Mouse (Mus musculus) embryonic facial prominence, embryonic 10.5 days (tissue): ENCODE data around the gene Emc1. TPM values are rescaled to one million over a fixed set of nuclear protein-coding genes. Genes with fewer than 3 reads are reported as not detected.

ENCODE experiments used
- DNase-seq: peaks from one replicate; pipeline ENCODE4 v3.0.0-alpha.2; 2017; ENCODE audit warnings: low spot score
- H3K27ac ChIP-seq: fragments of 300-500 bp; sonication (generic); replicated peaks from 2 replicates; pipeline ENCODE4 v1.5.1; 2016; ENCODE audit warnings: mild to moderate bottlenecking
- H3K27me3 ChIP-seq: fragments of 300-500 bp; sonication (generic); replicated peaks from 2 replicates; pipeline ENCODE4 v1.6.1; 2016; ENCODE audit warnings: low read depth, mild to moderate bottlenecking; ENCODE audit not compliant: poor library complexity, severe bottlenecking
- H3K36me3 ChIP-seq: fragments of 300-500 bp; sonication (generic); replicated peaks from 2 replicates; pipeline ENCODE4 v1.6.1; 2016; ENCODE audit warnings: mild to moderate bottlenecking, moderate library complexity
- H3K4me1 ChIP-seq: fragments of 300-500 bp; sonication (generic); 2 replicates; pipeline ENCODE4 v1.6.1; 2016
- H3K4me3 ChIP-seq: fragments of 300-500 bp; sonication (generic); 2 replicates; pipeline ENCODE4 v1.5.1; 2016; ENCODE audit warnings: mild to moderate bottlenecking, moderate library complexity
- H3K9me3 ChIP-seq: fragments of 300-500 bp; sonication (generic); 2 replicates; pipeline ENCODE4 v1.6.1; 2016; ENCODE audit warnings: mild to moderate bottlenecking
- WGBS: fragments of 180-500 bp; shearing (Covaris S2); methylation state at CpG from one replicate; pipeline ENCODE4 v1.1.7; 2016; 5-methylcytosine and 5-hydroxymethylcytosine counted together
- polyA plus RNA-seq: library from polyadenylated mRNA; unstranded; fragments of >200 nt; fragmentation: Nextera tagmentation; extraction: Ambion mirVana; gene quantifications from 2 replicates; pipeline ENCODE4 v1.2.1, GENCODE M21; 2016

Emc1 gene
- polyA plus RNA-seq, 1 experiment from 2014 or later, result 30.3 TPM

DNA sequence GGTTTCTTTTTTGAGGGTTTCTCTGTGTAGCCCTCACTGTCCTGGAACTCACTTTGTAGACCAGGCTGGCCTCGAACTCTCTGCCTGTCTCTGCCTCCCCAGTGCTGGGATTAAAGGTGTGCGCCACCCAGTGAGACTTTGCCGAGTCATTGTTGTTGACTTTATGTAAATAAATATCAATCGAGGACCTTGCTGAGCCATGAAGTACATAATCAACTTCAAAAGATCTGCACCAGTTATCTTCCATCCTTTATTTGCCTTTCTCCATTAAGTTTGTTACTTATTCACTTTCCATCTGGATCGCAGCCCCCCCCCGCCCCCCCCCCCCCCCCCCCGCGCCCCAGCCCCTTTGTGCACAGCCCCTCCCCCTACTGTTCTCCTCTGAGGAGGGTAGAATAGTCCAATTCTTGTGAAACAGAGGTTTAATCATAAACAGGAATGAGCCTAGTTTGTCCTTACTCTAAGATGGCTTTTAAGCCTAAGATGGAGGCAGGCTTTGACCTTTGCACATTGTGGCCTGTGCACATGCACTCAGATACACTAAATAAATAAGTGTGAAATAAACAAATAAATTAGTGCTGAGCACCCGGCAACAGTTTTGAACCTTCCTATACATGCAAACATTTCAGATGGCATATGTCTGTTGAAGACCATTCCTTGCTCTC, 17.6 kb upstream of the Emc1 start:
- Histone ChIP-seq H3K4me1 (peaks cover 12% of the 10 kb centered on the region; the same call in 1 of the 2 replicates), H3K27ac (no peak overlapping the region), H3K27me3 (peaks cover 35% of the 10 kb centered on the region), H3K36me3 (no peaks in the 10 kb centered on the region), H3K9me3 (no peaks in the 10 kb centered on the region), H3K4me3 (no peak overlapping the region)
- 60% methylated on average over 9 of the region's 9 CpGs for WGBS
- no peak for DNase-seq

DNA sequence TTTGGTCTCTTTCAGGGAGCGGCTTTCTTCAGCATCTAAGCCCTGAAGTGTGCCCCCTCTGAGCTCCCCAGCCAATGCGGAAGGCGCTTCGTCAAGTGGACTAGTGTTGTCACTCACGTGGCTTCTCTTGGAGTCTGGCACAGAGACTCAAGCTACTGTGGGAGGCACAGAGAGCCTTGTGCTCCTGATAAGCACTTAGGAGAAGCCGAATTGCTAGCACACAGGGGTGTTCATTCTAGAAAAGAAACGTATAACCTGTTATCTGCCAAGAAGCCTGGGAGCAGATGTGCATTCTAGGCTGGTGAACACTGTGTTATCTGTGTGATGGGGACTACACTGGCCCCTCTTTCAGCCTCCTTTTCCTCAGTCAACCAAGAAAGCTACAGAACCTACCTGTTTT, 16.9 kb upstream of the Emc1 start:
- Histone ChIP-seq H3K9me3 (no peaks in the 10 kb centered on the region), H3K27ac (no peak overlapping the region), H3K36me3 (no peaks in the 10 kb centered on the region), H3K27me3 (peaks cover 35% of the 10 kb centered on the region), H3K4me3 (no peak overlapping the region), H3K4me1 (peaks cover 12% of the 10 kb centered on the region; the same call in 1 of the 2 replicates)
- DNase-seq, result no peak
- WGBS, result 66% methylated on average over 7 of the region's 7 CpGs

DNA sequence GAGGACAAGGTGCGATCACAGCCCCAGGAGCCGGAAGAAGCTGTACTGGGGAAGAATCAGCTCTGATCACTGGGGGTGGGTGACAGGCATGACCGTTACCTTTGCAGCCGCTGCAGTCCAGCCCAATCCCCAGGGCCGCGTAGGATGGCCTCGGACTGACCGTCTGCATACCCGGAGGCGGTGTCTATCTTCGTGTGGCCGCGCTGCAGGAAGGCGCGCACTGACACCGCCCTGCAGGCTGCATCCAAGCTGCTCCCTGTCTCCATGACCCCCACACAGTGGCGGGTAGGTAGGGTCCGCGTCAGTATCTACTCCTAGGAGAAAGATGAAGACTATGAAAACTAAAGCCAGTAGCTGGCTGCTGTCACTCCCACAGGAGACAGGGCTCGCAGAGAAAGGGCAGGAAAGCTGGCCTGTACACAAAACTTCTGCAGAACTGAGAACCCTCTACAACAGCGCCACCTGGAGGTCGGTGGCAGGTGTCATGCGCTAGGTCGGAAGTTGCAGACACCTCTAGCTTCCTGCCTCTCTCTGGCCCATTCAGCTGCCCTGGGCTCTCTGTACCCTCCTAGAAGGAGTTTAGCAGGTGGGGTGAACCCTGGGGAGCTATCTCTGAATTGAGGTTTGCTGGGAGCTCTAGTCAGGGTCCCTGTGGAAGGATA, 15.4 kb upstream of the Emc1 start:
- DNase-seq, result peak; percentile 84
- no peaks in the 10 kb centered on the region for H3K9me3 ChIP-seq
- H3K27me3 ChIP-seq, result peaks cover 33% of the 10 kb centered on the region
- H3K27ac ChIP-seq, result no peak overlapping the region; the same call in 1 of the 2 replicates
- H3K4me3 ChIP-seq, result peak overlapping the region; percentile 42
- H3K4me1 ChIP-seq, result peaks cover 7% of the 10 kb centered on the region; the same call in 1 of the 2 replicates
- H3K36me3 ChIP-seq, result no peaks in the 10 kb centered on the region
- 27% methylated on average over 24 of the region's 24 CpGs for WGBS

DNA sequence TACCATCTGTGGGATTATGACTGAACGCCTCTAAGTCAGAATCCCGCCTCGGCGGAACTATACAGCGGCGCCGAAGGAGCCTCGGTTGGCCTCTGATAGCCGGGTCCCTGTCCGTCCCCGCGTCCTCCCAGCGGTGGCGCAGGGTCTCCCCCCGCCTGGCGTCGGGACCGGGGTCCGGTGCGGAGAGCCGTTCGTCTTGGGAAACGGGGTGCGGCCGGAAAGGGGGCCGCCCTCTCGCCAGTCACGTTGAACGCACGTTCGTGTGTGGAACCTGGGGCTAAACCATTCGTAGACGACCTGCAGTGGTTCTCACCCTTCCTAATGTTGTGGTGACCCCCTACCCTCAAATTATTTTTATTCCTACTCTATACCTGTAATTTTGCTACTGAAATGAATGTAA, 14.2 kb upstream of the Emc1 start:
- WGBS, result 56% methylated on average over 33 of the region's 33 CpGs

DNA sequence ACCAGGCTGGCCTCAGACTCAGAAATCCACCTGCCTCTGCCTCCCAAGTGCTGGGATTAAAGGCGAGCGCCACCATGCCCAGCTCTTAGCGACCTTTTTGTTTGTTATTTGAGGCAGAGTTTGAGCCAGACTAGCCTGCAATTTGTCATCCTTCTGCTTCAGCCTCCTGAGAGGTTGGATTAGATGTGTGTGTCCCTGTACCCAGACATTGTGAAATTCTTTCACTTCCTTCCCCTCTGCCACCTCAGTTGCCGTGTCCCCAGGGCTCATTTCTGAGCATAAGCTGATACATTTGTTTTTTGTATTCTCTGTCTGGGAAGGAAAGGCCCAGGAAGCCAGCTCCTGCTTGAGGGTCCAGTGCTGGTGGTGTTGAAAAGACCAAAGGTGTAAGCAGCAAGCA, 11.6 kb upstream of the Emc1 start:
- H3K27ac ChIP-seq, result no peak overlapping the region
- H3K4me1 ChIP-seq, result peaks cover 7% of the 10 kb centered on the region; the same call in 1 of the 2 replicates
- 88% methylated on average over 4 of the region's 4 CpGs for WGBS
- H3K9me3 ChIP-seq, result no peaks in the 10 kb centered on the region
- no peak for DNase-seq
- peaks cover 21% of the 10 kb centered on the region for H3K27me3 ChIP-seq
- H3K4me3 ChIP-seq, result no peak overlapping the region
- H3K36me3 ChIP-seq, result peaks cover 23% of the 10 kb centered on the region

More for the DNA sequence above, 14.2 kb upstream of the Emc1 start:
- no peak for DNase-seq
- H3K27ac ChIP-seq, result no peak overlapping the region
- no peaks in the 10 kb centered on the region for H3K36me3 ChIP-seq
- peaks cover 28% of the 10 kb centered on the region for H3K27me3 ChIP-seq
- H3K4me3 ChIP-seq, result no peak overlapping the region
- H3K4me1 ChIP-seq, result peaks cover 7% of the 10 kb centered on the region; the same call in 1 of the 2 replicates
- H3K9me3 ChIP-seq, result no peaks in the 10 kb centered on the region

DNA sequence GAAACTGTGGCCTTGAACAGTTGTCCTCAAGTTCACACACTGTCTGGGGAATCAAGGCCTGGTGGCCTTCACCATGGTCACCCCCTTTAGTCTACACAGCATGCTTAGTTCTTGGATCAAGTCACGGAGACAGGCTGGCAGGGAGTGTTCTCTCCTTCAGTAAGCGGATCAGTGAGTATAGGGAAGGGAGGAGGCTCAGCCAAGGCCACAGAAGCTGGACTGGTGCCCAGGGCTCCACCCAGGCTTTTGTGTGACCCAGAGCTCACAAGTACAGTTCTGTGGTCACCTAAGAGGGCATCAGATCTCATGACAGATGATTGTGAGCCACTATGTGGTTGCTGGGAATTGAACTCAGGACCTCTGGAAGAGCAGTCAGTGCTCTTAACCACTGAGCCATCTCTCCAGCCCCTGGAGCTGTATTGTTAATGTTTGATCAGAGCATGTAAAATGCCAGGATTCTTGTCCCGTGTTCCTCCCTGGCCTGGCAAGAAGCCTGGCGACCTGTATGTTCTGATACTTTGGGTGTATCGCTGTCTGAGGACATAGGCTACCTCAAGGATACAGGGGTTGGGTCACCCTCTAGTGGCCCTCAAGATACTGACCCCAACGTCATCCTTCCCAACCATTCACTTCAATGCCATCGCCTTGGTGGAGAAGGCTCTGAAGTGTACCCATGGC, 10.7 kb upstream of the Emc1 start:
- H3K27me3 ChIP-seq, result peaks cover 20% of the 10 kb centered on the region
- H3K27ac ChIP-seq, result no peak overlapping the region
- peaks cover 6% of the 10 kb centered on the region; the same call in 1 of the 2 replicates for H3K4me1 ChIP-seq
- peaks cover 31% of the 10 kb centered on the region for H3K36me3 ChIP-seq
- H3K9me3 ChIP-seq, result no peaks in the 10 kb centered on the region
- no peak for DNase-seq
- 84% methylated on average over 7 of the region's 7 CpGs for WGBS
- no peak overlapping the region for H3K4me3 ChIP-seq

DNA sequence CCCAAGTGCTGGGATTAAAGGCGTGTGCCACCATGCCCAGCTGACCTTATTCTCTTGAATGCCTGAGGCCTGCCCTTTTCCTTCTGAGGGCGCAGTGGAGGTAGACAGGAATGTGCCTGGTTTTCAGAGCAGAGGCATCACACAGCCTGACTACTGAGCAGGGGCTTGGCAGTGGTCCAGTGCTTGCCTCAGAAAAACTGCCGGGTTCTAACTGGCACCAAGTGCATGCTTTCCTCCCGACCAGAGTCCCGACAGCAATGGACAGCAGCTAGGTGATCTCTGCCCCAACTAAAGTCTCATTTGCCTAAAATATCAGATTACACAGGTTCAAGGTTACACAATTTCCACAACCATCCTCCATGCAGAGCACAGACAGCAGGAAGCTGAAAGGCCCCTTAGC, 8.7 kb upstream of the Emc1 start:
- H3K27ac ChIP-seq, result no peak overlapping the region
- no peaks in the 10 kb centered on the region for H3K27me3 ChIP-seq
- no peaks in the 10 kb centered on the region for H3K9me3 ChIP-seq
- H3K4me1 ChIP-seq, result no peaks in the 10 kb centered on the region
- no peak for DNase-seq
- no peak overlapping the region for H3K4me3 ChIP-seq
- 81% methylated on average over 5 of the region's 5 CpGs for WGBS
- H3K36me3 ChIP-seq, result peaks cover 51% of the 10 kb centered on the region

DNA sequence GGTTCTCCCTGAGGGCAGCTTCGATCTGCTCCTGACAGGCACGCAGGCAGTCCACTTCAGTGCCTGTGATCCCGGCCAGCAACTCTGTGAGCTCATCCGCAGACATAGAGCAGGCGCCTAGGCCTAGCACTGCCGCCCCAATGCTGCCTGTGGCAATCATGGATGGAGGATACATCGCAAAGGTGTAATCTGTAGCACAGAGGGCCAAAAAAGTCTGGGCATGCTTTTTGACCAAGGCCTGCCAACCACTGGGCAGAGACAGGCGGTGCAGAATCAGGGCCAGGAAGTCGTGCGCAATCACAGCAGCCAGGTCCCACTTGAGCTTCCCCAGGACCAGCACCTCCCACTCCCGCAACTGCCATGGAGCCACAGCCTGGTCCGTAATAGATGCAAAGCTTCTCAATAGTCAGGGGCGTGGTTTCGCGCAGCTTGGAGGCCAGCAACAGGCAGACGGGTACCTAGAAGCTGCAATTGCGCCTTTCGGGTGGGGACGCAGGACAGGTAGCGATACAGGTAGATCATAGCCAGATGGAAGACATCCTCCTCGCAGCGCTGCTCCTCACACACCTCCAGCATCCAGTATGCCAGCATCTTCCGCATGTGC, 6.9 kb upstream of the Emc1 start:
- WGBS, result 76% methylated on average over 23 of the region's 23 CpGs
- Histone ChIP-seq H3K27ac (no peak overlapping the region), H3K36me3 (peaks cover 69% of the 10 kb centered on the region), H3K4me3 (no peak overlapping the region), H3K27me3 (no peaks in the 10 kb centered on the region), H3K9me3 (no peaks in the 10 kb centered on the region), H3K4me1 (peaks cover 3% of the 10 kb centered on the region)
- DNase-seq, result no peak

DNA sequence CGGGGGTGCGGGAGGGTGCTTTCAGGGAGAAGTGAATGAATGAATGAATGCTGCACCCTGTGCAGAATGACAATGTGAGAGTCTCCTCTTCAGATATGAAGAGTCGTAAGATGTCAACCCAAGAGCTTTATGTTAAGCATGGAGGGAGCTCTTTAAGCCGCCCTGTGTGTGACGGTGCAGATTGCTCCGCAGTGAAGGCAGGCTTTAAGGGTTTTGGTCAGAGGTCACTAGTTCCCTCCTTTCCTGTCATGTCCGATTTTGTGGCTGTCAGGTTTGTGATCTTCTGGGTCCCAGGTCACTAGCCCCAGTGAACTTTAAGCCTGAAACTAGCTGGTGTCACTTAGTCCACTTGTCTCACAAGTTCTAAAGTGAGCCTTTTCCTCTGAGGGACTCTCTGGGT, 445 bp downstream of the Emc1 start:
- no peak for DNase-seq
- H3K9me3 ChIP-seq, result no peaks in the 10 kb centered on the region
- peak overlapping the region; percentile 94 for H3K4me3 ChIP-seq
- H3K27me3 ChIP-seq, result no peaks in the 10 kb centered on the region
- peak overlapping the region; percentile 100 for H3K27ac ChIP-seq
- H3K36me3 ChIP-seq, result peaks cover 71% of the 10 kb centered on the region
- peaks cover 25% of the 10 kb centered on the region for H3K4me1 ChIP-seq
- WGBS, result 0% methylated on average over 7 of the region's 7 CpGs

DNA sequence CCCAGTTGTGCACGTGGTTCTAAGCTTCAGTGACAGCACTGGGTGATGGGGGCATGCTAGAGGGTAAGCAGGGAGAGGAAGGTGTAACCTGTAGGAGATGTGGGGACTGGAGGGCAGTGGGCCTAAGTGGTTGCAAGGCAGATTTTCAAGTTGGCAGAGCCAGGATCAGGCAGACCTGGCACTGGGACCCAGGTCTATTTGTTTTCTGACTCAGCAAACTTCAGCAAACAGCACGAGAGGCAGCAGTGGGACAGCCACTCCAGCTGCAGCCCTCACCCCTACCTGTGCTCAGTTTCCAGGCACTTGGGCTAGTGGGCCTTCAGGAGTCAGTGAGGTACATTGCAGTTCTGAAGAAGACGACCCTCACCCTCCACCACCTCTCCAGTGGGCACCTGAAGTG, 4.8 kb downstream of the Emc1 start:
- H3K4me3 ChIP-seq, result no peak overlapping the region
- H3K27ac ChIP-seq, result no peak overlapping the region
- no peaks in the 10 kb centered on the region for H3K27me3 ChIP-seq
- 93% methylated on average over 3 of the region's 3 CpGs for WGBS
- no peak for DNase-seq
- peaks cover 85% of the 10 kb centered on the region for H3K36me3 ChIP-seq
- H3K4me1 ChIP-seq, result peaks cover 10% of the 10 kb centered on the region
- no peaks in the 10 kb centered on the region for H3K9me3 ChIP-seq

DNA sequence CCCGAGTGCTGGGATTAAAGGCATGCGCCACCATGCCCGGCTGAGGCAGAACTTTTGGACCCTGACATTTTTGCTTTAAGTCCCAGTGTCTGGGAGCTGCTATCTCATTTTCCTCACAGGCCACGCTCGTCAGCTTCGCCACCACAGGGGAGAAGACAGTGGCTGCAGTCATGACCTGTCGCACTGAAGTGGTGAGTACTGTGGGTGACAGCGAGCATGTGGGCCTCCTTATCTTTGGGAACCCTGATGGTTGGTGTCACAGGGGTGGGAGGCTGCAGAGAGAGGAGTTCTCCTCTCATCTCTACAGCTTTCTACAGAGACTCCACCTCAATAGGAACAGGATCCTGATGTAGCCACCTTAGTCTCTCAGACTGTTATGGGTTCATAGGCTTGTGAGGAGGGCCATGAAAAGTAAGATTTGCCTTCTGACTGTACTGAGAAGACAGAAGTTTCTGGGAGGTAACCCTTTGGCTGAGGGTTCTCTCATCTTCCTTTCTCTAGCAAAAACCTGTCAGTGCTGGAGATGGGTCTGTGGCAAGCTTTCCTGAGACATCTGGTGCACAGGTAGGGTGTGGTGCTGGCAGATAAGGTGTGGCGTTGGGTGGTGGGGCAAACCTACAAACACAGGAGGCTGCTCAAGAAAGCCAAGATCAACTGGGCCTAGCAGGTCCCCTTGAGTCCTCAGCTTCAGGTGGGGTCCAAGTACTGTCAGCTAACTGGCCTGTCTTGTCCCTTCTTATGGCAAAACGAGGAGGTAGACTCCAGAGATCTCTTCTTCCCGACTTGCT, 8.6 kb downstream of the Emc1 start:
- H3K36me3 ChIP-seq, result peaks cover 100% of the 10 kb centered on the region
- H3K27me3 ChIP-seq, result no peaks in the 10 kb centered on the region
- no peak overlapping the region for H3K27ac ChIP-seq
- H3K4me1 ChIP-seq, result no peaks in the 10 kb centered on the region
- no peak for DNase-seq
- WGBS, result 92% methylated on average over 11 of the region's 11 CpGs
- H3K4me3 ChIP-seq, result no peak overlapping the region
- no peaks in the 10 kb centered on the region for H3K9me3 ChIP-seq

DNA sequence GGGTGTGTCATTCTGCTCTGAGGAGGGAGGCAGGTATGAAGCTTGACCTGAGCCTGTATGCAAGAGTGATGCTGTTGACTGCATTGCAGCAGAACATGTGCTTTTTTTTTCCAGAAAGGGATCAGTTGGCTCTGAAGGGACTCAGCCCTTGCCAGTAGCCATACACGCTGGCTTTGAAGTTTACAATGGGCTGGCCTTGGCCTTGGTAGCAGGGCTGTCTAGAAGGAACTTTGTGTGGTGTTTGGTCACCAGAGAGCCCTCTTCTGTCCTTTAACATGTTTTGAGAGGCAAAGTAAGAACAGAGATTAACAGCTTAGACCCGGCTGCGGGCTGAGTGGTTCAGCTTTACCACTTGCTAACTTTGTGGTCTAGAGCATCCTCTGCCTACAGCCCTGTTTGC, 14.9 kb downstream of the Emc1 start:
- Histone ChIP-seq H3K9me3 (no peaks in the 10 kb centered on the region), H3K27me3 (no peaks in the 10 kb centered on the region), H3K4me3 (no peak overlapping the region), H3K36me3 (peaks cover 99% of the 10 kb centered on the region), H3K27ac (no peak overlapping the region), H3K4me1 (no peaks in the 10 kb centered on the region)
- DNase-seq, result no peak
- WGBS, result 96% methylated on average over 3 of the region's 3 CpGs
